Mouse (Mus musculus): Measurements from ENCODE around the gene Npas3. TPM values are rescaled to one million over a fixed set of nuclear protein-coding genes. Genes with fewer than 3 reads are reported as not detected.

Npas3 gene
- polyA plus RNA-seq, 1 experiment, result not detected

DNA sequence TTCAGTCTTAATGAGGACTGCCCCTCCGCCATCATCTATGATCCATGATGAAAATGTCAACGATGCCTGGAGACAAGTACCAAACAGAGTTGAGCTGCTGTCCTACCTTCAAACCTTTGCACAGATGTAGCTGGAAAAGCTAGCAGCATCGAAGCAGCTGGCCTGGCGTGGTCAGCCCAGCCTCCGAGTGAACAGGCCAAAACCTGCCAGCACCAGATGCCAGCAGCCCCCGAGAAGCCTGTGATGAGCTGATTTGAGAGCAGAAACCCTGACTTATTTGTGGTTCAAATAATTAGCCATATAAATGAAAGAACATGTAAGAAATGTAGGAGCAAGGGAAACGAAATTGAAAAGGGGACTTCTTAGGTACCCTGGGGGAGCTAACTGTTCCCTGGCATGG, 473.7 kb downstream of the Npas3 start:
- H3K4me3 ChIP-seq (replicated peaks), result no peak overlapping the region
- TF ChIP-seq TAL1 (IDR thresholded peaks at IDR 0.05; ENCODE audit: low read length) (no peak), GATA1 (IDR thresholded peaks at IDR 0.05; ENCODE audit: low read length) (no peak)
- no peaks in the 10 kb centered on the region for H3K27me3 ChIP-seq (ENCODE audit: control insufficient read depth)

DNA sequence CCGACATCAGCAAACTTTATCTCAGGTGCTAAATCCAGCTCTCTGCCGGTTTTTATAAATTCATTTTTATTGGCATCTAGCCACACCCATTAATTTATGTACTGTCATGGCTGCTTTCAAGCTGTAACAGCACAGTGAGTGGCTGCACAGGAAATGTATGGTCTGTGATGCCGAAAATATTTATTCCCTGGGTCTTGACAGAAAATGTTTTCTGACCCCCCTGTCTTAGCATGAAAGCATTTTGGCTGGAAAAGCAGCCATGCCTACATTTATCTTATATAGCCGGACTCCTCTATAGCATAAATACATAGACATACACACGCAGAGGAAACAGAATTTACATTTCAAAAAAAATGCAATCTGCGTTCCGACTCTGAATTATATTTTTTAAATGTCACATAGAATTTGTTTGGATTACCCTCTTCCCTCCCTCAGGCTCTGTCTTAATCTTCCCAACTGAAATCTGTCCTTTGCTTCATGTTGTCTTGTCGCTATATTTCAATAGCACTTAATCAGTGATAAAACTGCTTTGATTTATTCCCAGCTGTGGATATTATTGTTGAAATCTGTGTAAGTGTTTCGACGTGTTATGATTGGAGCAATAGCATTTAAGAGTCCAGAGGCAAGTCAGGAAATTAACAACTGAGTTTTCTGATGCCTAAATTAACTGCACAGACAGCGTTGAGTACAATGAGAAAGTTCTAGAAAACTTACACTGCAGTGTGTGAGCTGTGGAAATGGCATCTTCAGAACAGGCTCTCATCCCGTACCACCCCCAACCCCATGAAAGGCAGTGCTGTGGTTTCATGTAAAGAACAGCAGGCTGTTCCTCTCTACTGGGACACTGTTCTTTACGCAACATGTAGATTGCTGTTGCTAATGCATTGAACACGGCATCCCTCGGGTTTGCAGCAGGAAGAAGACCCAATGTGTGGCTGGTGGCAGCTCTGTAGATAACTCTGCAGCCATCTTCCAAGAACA, 474.5 kb downstream of the Npas3 start:
- Histone ChIP-seq H3K36me3 (ENCODE audit: control insufficient read depth) (no peaks in the 10 kb centered on the region), H3K4me3 (replicated peaks) (no peak overlapping the region), H3K27me3 (ENCODE audit: control insufficient read depth) (no peaks in the 10 kb centered on the region), H3K4me1 (ENCODE audit: control insufficient read depth) (no peaks in the 10 kb centered on the region), H3K9me3 (ENCODE audit: control insufficient read depth, low read length) (no peaks in the 10 kb centered on the region; the same call in 1 of the 2 replicates)
- TF ChIP-seq TAL1 (IDR thresholded peaks at IDR 0.05; ENCODE audit: low read length) (no peak), GATA1 (IDR thresholded peaks at IDR 0.05; ENCODE audit: low read length) (no peak)

More for the DNA sequence above, 473.7 kb downstream of the Npas3 start:
- Histone ChIP-seq H3K9me3 (ENCODE audit: control insufficient read depth, low read length) (no peaks in the 10 kb centered on the region; the same call in 1 of the 2 replicates), H3K4me1 (ENCODE audit: control insufficient read depth) (no peaks in the 10 kb centered on the region), H3K36me3 (ENCODE audit: control insufficient read depth) (no peaks in the 10 kb centered on the region)

DNA sequence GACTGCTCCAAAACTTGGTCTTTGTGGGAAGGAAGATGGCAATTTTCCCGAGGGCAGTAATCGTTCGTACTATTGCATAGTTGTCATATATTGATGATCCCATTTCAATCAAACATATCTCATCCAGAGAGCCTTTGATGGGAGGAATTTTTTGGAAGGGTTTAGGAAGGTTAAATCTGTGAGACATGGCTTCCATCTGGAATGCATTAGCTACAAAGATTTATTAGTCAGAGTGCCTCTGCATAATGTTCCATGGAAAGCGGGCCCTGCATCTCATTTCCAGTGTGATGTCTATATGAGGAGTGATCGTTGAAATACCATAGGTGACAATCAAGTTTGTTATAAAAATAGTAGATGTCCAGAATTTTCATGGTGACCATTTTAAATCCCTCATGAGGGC, 480.8 kb downstream of the Npas3 start:
- Histone ChIP-seq H3K4me1 (ENCODE audit: control insufficient read depth) (no peaks in the 10 kb centered on the region), H3K27me3 (ENCODE audit: control insufficient read depth) (no peaks in the 10 kb centered on the region), H3K9me3 (ENCODE audit: control insufficient read depth, low read length) (no peaks in the 10 kb centered on the region), H3K4me3 (replicated peaks) (no peak overlapping the region), H3K36me3 (ENCODE audit: control insufficient read depth) (no peaks in the 10 kb centered on the region)
- no peak for TF ChIP-seq GATA1 (IDR thresholded peaks at IDR 0.05; ENCODE audit: low read length)
- TF ChIP-seq TAL1 (IDR thresholded peaks at IDR 0.05; ENCODE audit: low read length), result no peak

DNA sequence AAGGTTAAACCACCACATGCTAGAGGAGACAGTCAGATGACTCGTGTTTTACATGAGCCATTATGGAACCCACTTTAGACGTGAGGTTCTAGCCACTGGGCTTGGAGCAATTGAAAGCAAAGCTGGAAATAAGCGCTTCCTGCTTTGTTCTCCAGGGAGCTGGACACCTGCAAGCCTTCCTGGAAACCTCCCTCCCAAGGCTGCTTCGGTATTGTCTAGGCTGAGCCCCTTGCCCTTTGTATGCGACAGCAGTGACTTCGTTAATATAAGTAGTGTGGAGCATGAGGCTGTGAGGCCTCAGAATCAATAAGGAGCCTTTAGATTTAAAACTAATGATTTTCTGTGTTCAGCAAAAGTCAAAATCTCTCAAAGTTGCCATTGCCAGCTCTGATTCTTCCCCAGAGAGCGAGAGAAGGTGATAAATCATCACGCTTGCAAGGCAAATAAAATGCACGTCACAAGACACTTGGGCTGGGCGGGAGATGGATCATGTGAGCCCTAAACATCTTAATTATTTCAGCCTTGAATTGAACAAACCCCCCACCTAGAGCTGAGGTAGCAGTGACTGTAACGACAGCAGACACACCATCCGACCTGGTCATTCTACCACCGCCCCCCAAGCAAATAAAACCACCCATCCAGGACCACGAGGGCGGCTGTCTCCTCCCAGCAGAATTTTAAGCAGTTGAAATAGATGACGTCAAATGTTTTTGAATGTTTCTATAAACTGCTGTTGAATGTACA, 490.2 kb downstream of the Npas3 start:
- Histone ChIP-seq H3K36me3 (ENCODE audit: control insufficient read depth) (no peaks in the 10 kb centered on the region), H3K27me3 (ENCODE audit: control insufficient read depth) (no peaks in the 10 kb centered on the region), H3K4me1 (ENCODE audit: control insufficient read depth) (no peaks in the 10 kb centered on the region), H3K9me3 (ENCODE audit: control insufficient read depth, low read length) (no peaks in the 10 kb centered on the region), H3K4me3 (replicated peaks) (no peak overlapping the region)
- TF ChIP-seq GATA1 (IDR thresholded peaks at IDR 0.05; ENCODE audit: low read length), result no peak
- TF ChIP-seq TAL1 (IDR thresholded peaks at IDR 0.05; ENCODE audit: low read length), result no peak

DNA sequence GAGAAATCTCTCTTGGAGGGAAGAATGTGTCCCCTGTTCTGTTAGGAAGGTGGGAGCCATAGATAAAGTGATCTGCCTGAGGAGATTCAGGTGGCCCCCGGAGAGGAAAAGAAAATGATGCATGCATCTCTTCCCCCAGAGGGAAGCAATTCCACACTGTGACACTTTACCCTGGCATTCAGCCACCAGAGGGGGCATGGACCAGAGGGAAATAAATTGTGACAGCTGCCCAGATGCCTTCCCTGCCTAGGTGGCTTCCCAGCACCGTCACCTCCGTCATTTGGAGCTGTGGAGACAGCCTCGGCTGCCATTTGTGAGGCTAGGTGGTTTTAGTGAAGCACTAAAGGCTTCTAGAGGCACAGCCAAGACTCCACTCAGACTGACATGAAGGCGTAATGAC, 498.2 kb downstream of the Npas3 start:
- TF ChIP-seq TAL1 (IDR thresholded peaks at IDR 0.05; ENCODE audit: low read length) (no peak), GATA1 (IDR thresholded peaks at IDR 0.05; ENCODE audit: low read length) (no peak)
- no peaks in the 10 kb centered on the region for H3K36me3 ChIP-seq (ENCODE audit: control insufficient read depth)
- no peaks in the 10 kb centered on the region for H3K27me3 ChIP-seq (ENCODE audit: control insufficient read depth)
- H3K4me1 ChIP-seq (ENCODE audit: control insufficient read depth), result no peaks in the 10 kb centered on the region
- no peak overlapping the region for H3K4me3 ChIP-seq (replicated peaks)
- no peaks in the 10 kb centered on the region for H3K9me3 ChIP-seq (ENCODE audit: control insufficient read depth, low read length)

DNA sequence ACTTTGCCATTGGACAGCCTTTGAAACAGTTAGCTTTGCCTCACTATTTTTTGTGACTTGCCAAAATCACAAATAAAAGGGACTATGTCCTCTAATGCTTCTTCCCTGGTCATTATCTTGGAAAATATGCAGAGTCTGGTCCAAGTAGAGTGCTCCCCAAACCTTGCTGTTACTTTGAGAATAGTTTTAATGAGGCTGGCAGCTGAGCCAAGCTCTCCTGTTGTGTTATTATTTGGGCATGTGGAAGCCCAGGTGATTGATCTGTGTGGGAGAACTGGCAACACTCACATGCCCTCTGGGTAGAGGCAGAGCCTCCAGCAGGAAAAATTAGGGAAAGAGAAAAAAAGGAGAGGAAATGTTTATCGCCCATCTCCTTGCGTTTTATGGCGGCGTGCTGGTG, 500.9 kb downstream of the Npas3 start:
- Histone ChIP-seq H3K4me1 (ENCODE audit: control insufficient read depth) (no peaks in the 10 kb centered on the region), H3K36me3 (ENCODE audit: control insufficient read depth) (no peaks in the 10 kb centered on the region), H3K27me3 (ENCODE audit: control insufficient read depth) (no peaks in the 10 kb centered on the region), H3K4me3 (replicated peaks) (no peak overlapping the region), H3K9me3 (ENCODE audit: control insufficient read depth, low read length) (no peaks in the 10 kb centered on the region)
- no peak for TF ChIP-seq GATA1 (IDR thresholded peaks at IDR 0.05; ENCODE audit: low read length)
- TF ChIP-seq TAL1 (IDR thresholded peaks at IDR 0.05; ENCODE audit: low read length), result no peak

DNA sequence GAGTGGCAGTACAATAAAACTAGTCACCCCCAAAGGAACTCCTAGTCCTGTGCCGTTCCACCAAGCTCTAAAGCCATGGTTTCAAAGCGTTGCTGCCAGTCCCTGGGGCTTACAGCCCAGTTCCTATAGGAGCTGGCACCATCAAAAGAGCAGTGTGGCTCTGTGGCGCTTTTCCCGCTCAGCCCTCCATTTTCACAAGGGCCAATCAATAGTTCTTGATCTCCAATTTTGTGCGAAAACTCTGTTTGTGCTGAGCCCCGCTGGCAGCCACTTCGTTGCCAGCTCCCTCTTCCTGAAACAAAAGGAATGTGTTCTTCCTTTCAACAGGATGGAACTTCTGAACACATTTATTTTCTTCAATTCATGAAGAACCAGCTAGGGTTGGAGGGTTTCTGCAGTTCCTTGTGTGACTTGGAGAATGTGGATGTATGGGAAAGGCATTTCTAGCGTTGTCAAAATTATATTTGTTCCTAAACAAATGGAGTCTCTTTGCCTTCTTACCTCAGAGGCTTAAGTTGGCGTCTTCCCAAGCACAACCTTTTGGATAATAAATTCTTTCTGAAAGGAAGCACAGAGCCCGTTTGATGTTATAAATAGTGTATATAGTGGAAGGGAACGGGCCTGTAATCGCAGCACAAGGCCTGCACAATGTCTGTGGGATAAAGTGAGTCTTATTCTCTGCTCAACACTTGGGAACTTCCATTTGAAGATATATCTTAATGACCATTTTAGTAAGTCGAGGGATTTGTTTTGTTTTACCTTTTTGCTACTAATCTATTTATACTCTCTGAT, 504.0 kb downstream of the Npas3 start:
- Histone ChIP-seq H3K9me3 (ENCODE audit: control insufficient read depth, low read length) (no peaks in the 10 kb centered on the region), H3K36me3 (ENCODE audit: control insufficient read depth) (no peaks in the 10 kb centered on the region), H3K4me1 (ENCODE audit: control insufficient read depth) (no peaks in the 10 kb centered on the region), H3K27me3 (ENCODE audit: control insufficient read depth) (no peaks in the 10 kb centered on the region), H3K4me3 (replicated peaks) (no peak overlapping the region)
- TF ChIP-seq TAL1 (IDR thresholded peaks at IDR 0.05; ENCODE audit: low read length), result no peak
- no peak for TF ChIP-seq GATA1 (IDR thresholded peaks at IDR 0.05; ENCODE audit: low read length)

DNA sequence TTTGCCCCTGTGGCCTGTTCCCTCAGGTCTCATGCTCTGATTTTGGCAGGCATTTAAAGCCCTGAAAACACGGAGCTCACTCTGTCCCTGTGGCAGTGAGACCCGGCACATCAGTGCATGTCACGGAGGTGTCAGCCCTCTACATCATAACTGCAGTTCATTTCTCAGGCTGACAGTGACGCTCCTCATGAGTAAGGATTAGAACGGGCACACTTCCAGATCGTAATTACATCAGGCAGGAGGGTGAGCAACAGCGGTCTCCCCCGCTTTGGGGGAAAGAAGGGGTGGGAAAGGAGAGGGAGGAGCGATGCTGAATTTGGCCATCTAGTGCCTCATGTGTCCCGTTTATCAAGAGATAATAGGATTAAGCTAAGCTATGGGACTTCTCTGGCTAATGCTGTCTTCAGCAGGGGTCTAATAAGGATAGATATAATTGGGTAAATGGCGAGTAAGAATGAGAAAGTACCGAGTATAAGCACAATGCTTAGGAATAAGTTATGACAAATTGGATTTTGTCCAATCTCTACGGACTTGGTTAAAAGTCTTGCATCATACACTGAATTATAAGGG, 505.0 kb downstream of the Npas3 start:
- TF ChIP-seq TAL1 (IDR thresholded peaks at IDR 0.05; ENCODE audit: low read length) (no peak), GATA1 (IDR thresholded peaks at IDR 0.05; ENCODE audit: low read length) (no peak)
- H3K4me3 ChIP-seq (replicated peaks), result no peak overlapping the region
- H3K9me3 ChIP-seq (ENCODE audit: control insufficient read depth, low read length), result no peaks in the 10 kb centered on the region
- no peaks in the 10 kb centered on the region for H3K4me1 ChIP-seq (ENCODE audit: control insufficient read depth)
- no peaks in the 10 kb centered on the region for H3K27me3 ChIP-seq (ENCODE audit: control insufficient read depth)
- no peaks in the 10 kb centered on the region for H3K36me3 ChIP-seq (ENCODE audit: control insufficient read depth)
